Mouse (Mus musculus) limb, embryonic 15.5 days (tissue): ENCODE data around the gene Fbxo17. TPM values are rescaled to one million over a fixed set of nuclear protein-coding genes. Genes with fewer than 3 reads are reported as not detected.
"Not testable (repeated sequence)": the region's sequence is repeated elsewhere in the genome, so short reads cannot be mapped to it uniquely, and the experiment has no call there.

Experiments
- ATAC-seq: fragments of 200-750 bp; cut with Nextera tagmentation; 2 replicates; pipeline ENCODE4 v1.8.0; 2017; ENCODE audit warnings: low read depth, moderate TSS enrichment; ENCODE audit not compliant: insufficient number of reproducible peaks, low FRiP score, low TSS enrichment
- H3K27ac ChIP-seq: fragments of 300-500 bp; sonication (generic); 2 replicates; pipeline ENCODE4 v1.5.1; 2015; ENCODE audit warnings: moderate library complexity, mild to moderate bottlenecking, inconsistent platforms
- H3K27me3 ChIP-seq: fragments of 300-500 bp; sonication (generic); 2 replicates; pipeline ENCODE4 v1.6.1; 2015; ENCODE audit warnings: inconsistent platforms
- H3K36me3 ChIP-seq: fragments of 300-500 bp; sonication (generic); 2 replicates; pipeline ENCODE4 v1.6.1; 2015; ENCODE audit warnings: inconsistent platforms
- H3K4me1 ChIP-seq: fragments of 300-500 bp; sonication (generic); 2 replicates; pipeline ENCODE4 v1.6.1; 2015; ENCODE audit warnings: inconsistent platforms
- H3K4me2 ChIP-seq: fragments of 300-500 bp; sonication (generic); 2 replicates; pipeline ENCODE4 v1.6.1; 2015; ENCODE audit warnings: mild to moderate bottlenecking, inconsistent platforms
- H3K4me3 ChIP-seq: fragments of 300-500 bp; sonication (generic); 2 replicates; pipeline ENCODE4 v1.5.1; 2015; ENCODE audit warnings: mild to moderate bottlenecking, inconsistent platforms
- H3K9ac ChIP-seq: fragments of 300-500 bp; sonication (generic); 2 replicates; pipeline ENCODE4 v1.6.1; 2015; ENCODE audit warnings: inconsistent platforms
- H3K9me3 ChIP-seq: fragments of 300-500 bp; sonication (generic); 2 replicates; pipeline ENCODE4 v1.6.1; 2016; ENCODE audit warnings: inconsistent platforms
- WGBS: fragments of 180-500 bp; shearing (Covaris S2); methylation state at CpG from one replicate; pipeline ENCODE4 v1.1.7; 2015; 5-methylcytosine and 5-hydroxymethylcytosine counted together
- polyA plus RNA-seq: library from polyadenylated mRNA; unstranded; fragments of >200 nt; fragmentation: Nextera tagmentation; extraction: Ambion mirVana; gene quantifications from 2 replicates; pipeline ENCODE4 v1.2.1, GENCODE M21; 2015

Fbxo17 gene
- polyA plus RNA-seq: 27.2 and 37.3 TPM in 2 replicates

DNA sequence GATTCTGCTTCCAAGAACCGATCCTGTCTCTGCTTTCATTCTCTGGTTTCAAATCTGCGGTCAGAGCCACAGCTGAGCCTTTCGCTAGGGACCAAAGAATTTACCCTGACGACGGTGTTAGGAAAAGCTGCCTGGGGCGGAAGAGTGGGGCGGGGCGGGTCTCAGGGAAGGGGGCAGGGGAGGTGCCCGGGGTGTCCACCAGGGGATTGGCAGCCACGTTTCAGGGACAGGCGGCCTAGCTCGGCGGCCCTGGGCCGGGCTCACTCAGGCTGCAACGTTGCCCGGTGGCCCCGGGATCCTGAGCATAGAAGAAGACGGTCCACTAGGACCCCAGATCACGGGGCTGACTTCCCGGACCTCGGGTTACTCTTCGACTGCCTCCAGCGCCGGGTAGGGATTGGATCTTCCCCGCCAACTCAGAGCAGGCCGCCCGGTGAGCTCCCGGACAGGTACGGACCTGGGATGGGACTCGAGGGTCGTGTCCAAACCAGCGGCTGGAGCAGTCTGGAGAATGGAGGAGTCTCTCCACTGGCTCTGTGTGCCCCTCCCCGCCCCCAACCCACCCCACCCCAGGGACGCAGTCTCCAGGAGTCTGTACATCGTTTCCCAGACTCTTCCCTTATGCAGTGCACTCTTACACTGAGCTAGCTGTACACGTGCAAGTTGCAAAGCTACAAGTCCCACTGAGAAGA lies at the start of gene Fbxo17:
Gene Fbxo17 (plus strand): TSS at position 215 of the 692 bp plus-strand sequence.
- Histone ChIP-seq H3K9me3 (no peaks in the 10 kb centered on the region), H3K27ac (peak within 1 kb of the TSS; percentile 87), H3K9ac (peak within 1 kb of the TSS; percentile 64), H3K4me2 (peak within 1 kb of the TSS; percentile 65), H3K4me1 (peaks cover 21% of the 10 kb centered on the region; the same call in 1 of the 2 replicates), H3K36me3 (no peaks in the 10 kb centered on the region), H3K27me3 (no peaks in the 10 kb centered on the region), H3K4me3 (peak within 1 kb of the TSS; percentile 57)
- ATAC-seq: peak; percentile 82
- under 1% methylated on average over 36 of the region's 36 CpGs for WGBS

DNA sequence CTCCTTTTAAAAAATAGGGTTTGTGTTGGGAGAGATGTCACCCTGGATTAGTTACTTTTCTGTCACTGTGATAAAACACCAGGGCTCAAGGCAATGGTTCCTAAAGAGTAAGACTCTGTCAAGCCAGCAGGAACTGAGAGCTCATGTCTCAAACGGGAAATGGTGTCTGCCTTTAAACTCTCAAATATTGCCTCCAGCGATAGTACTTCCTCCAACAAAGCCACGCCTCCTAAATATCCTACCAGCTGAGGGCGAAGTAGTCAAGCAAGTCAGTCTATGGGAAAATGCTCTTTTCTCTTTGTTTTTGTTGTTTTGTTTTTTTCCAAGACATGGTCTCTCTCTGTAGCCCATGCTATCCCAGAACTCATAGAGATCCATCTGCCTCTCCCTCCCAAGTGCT lies 45.4 kb upstream of the Fbxo17 start:
- 29% methylated on average over 4 of the region's 4 CpGs for WGBS
- no peak for ATAC-seq

DNA sequence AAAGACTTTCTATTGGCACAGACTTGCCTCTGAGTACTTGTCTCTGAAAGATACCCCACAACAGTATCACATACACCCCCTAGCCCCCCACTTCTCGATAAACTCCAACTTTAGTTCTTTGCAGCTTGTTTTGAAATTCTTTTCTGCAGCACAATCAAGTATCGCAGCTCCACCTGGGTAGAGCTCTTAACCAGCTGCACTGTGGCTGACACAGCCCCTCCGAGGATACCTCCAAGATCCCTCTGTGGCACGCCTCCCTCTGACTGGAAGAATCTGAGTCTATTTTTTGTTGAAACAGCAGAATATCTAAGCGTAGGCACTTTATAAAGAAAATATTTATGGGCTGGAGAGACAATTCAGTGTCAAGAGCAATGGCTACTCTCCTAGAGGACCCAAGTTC lies 44.3 kb upstream of the Fbxo17 start:
- Histone ChIP-seq H3K27ac (no peak overlapping the region), H3K4me1 (no peaks in the 10 kb centered on the region), H3K9ac (no peak overlapping the region), H3K36me3 (no peaks in the 10 kb centered on the region), H3K4me2 (no peak overlapping the region), H3K4me3 (no peak overlapping the region), H3K27me3 (no peaks in the 10 kb centered on the region), H3K9me3 (no peaks in the 10 kb centered on the region)
- 87% methylated on average over 5 of the region's 5 CpGs for whole genome bisulfite sequencing
- no peak for ATAC-seq

More for the DNA sequence above, 45.4 kb upstream of the Fbxo17 start:
- H3K4me3 ChIP-seq: no peak overlapping the region
- H3K27ac ChIP-seq: no peak overlapping the region
- H3K36me3 ChIP-seq: no peaks in the 10 kb centered on the region
- no peak overlapping the region for H3K4me2 ChIP-seq
- peaks cover 2% of the 10 kb centered on the region for H3K4me1 ChIP-seq
- H3K27me3 ChIP-seq: no peaks in the 10 kb centered on the region
- no peak overlapping the region for H3K9ac ChIP-seq
- no peaks in the 10 kb centered on the region for H3K9me3 ChIP-seq

DNA sequence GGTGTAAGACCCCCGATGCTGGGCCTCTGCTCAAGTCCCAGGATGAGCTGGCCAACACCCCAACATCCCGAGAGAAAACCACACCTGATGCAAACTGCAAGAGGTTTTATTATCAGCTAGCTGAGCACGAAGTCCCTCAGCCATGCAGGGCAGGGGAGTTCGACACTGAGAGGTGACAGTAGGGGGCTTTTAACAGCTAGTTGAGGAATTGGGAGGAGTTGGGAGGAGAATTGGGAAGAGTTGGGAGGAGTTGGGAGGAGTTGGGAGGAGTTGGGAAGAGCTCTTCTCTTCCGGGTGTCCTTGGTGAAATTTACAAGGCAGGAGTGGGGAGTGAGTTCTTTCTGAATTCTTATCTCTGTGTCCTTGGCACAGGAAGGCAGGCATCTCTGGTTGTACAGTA lies 43.8 kb upstream of the Fbxo17 start:
- H3K4me1 ChIP-seq, H3K36me3 ChIP-seq, H3K4me3 ChIP-seq, ATAC-seq, H3K27ac ChIP-seq, H3K4me2 ChIP-seq, H3K27me3 ChIP-seq, H3K9ac ChIP-seq, H3K9me3 ChIP-seq: not testable (repeated sequence)
- 63% methylated on average over 5 of the region's 5 CpGs for WGBS

DNA sequence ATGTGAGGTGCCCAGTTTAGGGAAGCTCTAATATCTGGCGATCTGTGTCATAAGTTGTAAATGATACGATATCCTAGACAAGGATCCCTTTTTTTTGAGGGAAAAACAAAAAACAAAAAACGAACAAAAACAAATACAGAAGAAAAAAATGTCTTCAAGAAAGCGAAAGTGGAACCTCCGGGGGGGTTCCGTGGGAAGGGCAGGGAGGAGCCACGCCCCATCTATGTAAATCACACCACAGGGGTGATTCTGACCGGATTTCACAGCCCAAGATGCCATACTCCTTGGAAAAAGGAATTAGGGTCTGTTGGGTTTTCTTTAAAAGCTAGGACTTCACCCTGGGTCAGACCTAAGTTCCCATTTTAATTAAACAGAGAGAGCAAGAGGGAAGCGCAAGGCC lies 41.6 kb upstream of the Fbxo17 start:
- H3K4me3 ChIP-seq: no peak overlapping the region
- no peak overlapping the region for H3K9ac ChIP-seq
- no peak overlapping the region for H3K4me2 ChIP-seq
- H3K27ac ChIP-seq: no peak overlapping the region
- no peaks in the 10 kb centered on the region for H3K27me3 ChIP-seq
- no peaks in the 10 kb centered on the region for H3K36me3 ChIP-seq
- no peak for ATAC-seq
- WGBS: 76% methylated on average over 9 of the region's 9 CpGs
- no peaks in the 10 kb centered on the region for H3K9me3 ChIP-seq
- no peaks in the 10 kb centered on the region for H3K4me1 ChIP-seq

DNA sequence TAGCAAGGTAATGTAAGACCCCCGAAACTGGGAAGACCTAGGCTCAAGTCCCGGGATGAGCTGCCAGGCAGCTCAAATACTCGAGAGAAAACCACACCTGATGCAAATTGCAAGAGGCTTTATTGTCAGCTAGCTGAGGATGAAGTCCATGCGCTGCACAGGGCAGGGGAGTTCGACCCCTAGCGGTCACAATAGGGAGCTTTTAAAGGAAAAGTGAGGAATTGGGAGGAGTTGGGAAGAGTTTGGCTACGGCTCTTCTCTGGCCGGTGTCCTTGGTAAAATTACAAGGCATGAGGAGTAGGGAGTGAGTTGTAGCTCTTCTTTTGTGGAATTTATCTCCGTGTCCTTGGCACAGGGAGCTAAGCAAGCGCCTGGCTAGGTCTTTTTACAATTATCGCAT lies 40.9 kb upstream of the Fbxo17 start:
- no peak overlapping the region for H3K9ac ChIP-seq
- 33% methylated on average over 11 of the region's 11 CpGs for WGBS
- ATAC-seq: no peak

DNA sequence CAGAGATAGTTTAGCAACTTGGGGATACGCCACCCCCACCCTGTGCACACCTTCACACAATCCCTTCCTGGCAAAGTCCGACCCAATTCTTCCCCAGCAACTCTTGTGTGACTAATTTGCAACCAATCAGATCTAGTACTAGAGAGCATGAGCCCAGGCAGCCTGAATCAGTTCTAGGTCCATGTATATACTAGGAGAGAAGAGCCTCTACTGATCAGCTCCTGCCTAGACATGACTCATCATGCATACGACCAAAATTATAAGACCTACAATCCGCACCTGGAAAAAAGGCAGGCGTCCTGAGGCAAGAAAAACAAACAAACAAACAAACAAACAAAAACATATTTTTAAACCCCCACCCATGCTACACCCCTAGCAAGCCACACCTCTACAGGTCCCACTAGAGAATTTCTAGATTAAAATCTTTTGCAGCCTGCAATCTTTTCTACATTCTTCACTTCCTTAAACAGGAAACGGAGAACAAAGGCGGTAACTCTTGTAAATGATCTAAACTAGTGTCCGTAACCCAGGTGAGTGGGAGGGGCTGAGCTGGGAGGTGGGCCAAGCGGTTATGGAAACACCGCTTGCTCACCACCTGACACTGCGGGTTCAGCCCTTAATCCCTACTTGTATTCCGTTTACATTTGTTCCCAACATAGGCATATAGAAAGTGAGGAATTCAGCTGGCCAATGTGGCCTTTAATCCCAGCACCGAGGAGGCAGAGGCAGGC lies 39.6 kb upstream of the Fbxo17 start:
- 76% methylated on average over 13 of the region's 13 CpGs for WGBS

More for the DNA sequence above, 40.9 kb upstream of the Fbxo17 start:
- Histone ChIP-seq H3K36me3 (no peaks in the 10 kb centered on the region), H3K4me3 (no peak overlapping the region), H3K9me3 (no peaks in the 10 kb centered on the region), H3K27me3 (no peaks in the 10 kb centered on the region), H3K27ac (no peak overlapping the region), H3K4me2 (no peak overlapping the region), H3K4me1 (no peaks in the 10 kb centered on the region)

DNA sequence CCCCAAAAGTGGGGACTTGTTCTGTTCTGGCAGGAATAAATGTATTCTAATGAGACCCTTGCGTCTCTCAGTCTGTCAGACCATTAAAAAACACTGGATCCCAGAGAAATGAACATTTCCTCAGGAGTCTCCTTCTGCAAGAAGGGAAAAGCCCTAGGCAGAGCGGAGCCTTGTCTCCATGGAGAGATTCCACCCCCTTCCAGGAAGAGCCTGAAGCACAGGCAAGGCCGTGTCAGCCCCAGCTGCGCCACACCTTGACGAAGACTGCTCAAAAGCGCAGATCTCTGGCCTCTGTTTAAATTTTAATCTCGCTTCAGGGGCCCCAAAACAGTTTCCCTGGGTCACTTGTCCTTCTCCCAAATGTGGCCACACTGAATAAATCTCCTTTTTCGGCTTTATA lies 39.0 kb upstream of the Fbxo17 start:
- Histone ChIP-seq H3K4me1 (no peaks in the 10 kb centered on the region), H3K9me3 (no peaks in the 10 kb centered on the region), H3K36me3 (no peaks in the 10 kb centered on the region), H3K4me3 (no peak overlapping the region), H3K27ac (no peak overlapping the region), H3K4me2 (no peak overlapping the region), H3K27me3 (no peaks in the 10 kb centered on the region), H3K9ac (no peak overlapping the region)
- WGBS: 86% methylated on average over 8 of the region's 8 CpGs
- no peak for ATAC-seq

More for the DNA sequence above, 39.6 kb upstream of the Fbxo17 start:
- ATAC-seq: no peak
- no peak overlapping the region for H3K4me2 ChIP-seq
- H3K27me3 ChIP-seq: no peaks in the 10 kb centered on the region
- H3K9ac ChIP-seq: no peak overlapping the region
- no peak overlapping the region for H3K27ac ChIP-seq
- no peak overlapping the region for H3K4me3 ChIP-seq
- no peaks in the 10 kb centered on the region for H3K36me3 ChIP-seq
- no peaks in the 10 kb centered on the region for H3K4me1 ChIP-seq
- no peaks in the 10 kb centered on the region for H3K9me3 ChIP-seq

DNA sequence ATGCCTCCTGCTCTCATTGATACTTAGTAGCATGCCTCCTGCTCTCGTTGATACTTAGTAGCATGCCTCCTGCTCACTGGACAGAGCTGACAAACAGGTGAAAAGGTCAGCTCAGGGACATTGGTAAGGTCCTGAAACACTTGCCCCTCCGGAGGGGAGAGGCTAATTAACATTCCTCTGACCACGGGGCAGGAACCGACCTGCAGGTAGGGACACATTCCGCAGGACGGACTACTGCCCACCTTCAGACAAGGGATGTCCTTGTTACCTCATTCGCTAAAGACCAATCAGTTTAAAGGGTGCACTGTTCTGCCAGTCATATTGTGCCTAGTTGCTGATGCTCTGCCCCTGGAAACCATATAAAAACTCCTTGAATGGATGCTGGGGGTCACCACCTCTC lies 25.5 kb upstream of the Fbxo17 start:
- Histone ChIP-seq H3K4me2 (no peak overlapping the region), H3K9ac (no peak overlapping the region), H3K9me3 (no peaks in the 10 kb centered on the region), H3K4me1 (peaks cover 17% of the 10 kb centered on the region), H3K36me3 (no peaks in the 10 kb centered on the region), H3K27me3 (no peaks in the 10 kb centered on the region), H3K27ac (no peak overlapping the region), H3K4me3 (no peak overlapping the region)
- no peak for ATAC-seq
- WGBS: 55% methylated on average over 7 of the region's 7 CpGs

DNA sequence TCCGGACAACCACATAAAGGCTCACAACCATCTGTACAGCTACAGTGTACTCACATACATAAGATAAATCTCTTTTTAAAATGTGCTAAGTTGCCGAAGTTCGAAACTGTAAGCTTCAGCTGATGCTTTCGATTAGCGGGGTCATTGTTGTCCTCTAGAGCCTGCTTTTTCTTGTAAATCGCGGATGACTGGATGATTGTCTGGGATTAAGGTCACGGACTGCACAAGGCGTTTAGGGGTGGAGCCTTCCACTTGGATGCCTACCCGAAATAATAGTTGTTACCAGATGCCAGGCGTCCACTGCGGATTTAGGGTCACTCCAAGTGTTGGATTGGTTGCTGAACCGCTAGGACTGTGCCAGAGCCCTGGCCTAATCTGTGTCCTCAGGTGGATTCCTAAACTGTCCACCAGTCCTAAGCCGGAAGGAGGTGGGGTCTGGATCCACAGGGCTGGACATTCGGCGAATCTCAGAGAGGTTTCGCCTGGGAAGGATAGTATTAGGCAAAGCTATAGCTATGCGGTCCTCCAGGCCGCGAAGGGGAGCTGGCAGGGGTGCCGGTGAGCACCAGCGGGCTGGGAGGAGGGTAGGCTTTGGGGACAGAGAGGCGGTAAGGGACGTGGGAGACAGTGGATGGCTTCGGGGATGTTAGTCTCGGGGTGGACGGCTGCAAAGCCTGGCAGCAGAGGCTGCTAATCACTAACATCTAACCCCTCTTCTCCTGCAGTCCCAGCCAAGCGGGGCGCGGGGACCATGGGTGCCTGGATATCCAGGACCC lies 23.9 kb upstream of the Fbxo17 start, which contains the start of gene Fbxo27:
Gene Fbxo27 (plus strand): TSS at position 305 of the 776 bp plus-strand sequence.
- peak within 1 kb of the TSS; percentile 43; the same call in 1 of the 2 replicates for H3K27ac ChIP-seq
- H3K4me2 ChIP-seq: peak within 1 kb of the TSS; percentile 86
- peaks cover 17% of the 10 kb centered on the region for H3K4me1 ChIP-seq
- H3K9me3 ChIP-seq: no peaks in the 10 kb centered on the region
- WGBS: 38% methylated on average over 30 of the region's 30 CpGs
- H3K27me3 ChIP-seq: no peaks in the 10 kb centered on the region
- H3K4me3 ChIP-seq: peak within 1 kb of the TSS; percentile 56
- H3K36me3 ChIP-seq: no peaks in the 10 kb centered on the region
- no peak for ATAC-seq
- peak within 1 kb of the TSS; percentile 35 for H3K9ac ChIP-seq

DNA sequence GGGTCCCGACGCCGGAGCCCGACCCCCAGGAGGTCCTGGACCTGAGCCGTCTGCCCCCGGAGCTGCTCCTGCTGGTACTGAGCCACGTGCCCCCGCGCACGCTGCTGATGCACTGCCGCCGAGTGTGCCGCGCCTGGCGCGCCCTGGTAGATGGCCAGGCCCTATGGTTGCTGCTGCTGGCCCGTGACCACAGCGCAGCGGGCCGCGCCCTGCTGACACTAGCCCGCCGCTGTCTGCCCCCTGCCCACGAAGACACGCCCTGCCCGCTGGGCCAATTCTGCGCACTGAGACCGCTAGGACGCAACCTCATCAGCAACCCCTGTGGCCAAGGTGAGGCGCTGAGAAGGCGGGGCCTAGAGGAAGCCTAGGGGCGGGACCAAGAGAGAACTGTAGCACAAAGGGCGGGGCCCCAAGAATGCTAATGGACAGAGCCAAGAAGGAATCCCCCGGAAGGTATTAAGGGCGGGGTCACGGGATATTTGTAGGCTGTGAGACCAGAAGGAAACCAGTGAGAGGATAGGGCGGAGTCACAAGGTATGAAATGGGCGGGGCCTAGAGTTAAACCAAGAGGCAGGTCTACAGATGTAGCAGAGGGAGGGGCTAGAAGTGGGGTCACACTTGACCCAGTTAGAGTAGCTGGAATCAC lies 23.2 kb upstream of the Fbxo17 start:
- no peaks in the 10 kb centered on the region for H3K36me3 ChIP-seq
- H3K4me2 ChIP-seq: peak overlapping the region; percentile 86
- peak overlapping the region; percentile 43; the same call in 1 of the 2 replicates for H3K27ac ChIP-seq
- no peaks in the 10 kb centered on the region for H3K27me3 ChIP-seq
- 4% methylated on average over 38 of the region's 38 CpGs for WGBS
- ATAC-seq: peak; percentile 80
- H3K9ac ChIP-seq: peak overlapping the region; percentile 35
- H3K4me3 ChIP-seq: peak overlapping the region; percentile 56
- H3K4me1 ChIP-seq: peaks cover 17% of the 10 kb centered on the region
- no peaks in the 10 kb centered on the region for H3K9me3 ChIP-seq
